Mouse (Mus musculus) heart, embryonic 16.5 days (tissue): Measurements from ENCODE around the gene Ndufs2. TPM values are rescaled to one million over a fixed set of nuclear protein-coding genes. Genes with fewer than 3 reads are reported as not detected.
A peak's percentile ranks its signal among the peaks of the same experiment; 100 is the strongest.

Source experiments
- ATAC-seq: fragments of 200-750 bp; cut with Nextera tagmentation; replicated peaks from 2 replicates; pipeline ENCODE4 v1.8.0; 2017; ENCODE audit warnings: moderate number of reproducible peaks; ENCODE audit not compliant: insufficient read depth, low FRiP score; ENCODE audit errors: extremely low read depth
- H3K27ac ChIP-seq: fragments of 300-500 bp; sonication (generic); 2 replicates; pipeline ENCODE4 v1.5.1; 2014; ENCODE audit warnings: mild to moderate bottlenecking, low read length, control low read depth, moderate library complexity
- H3K27me3 ChIP-seq: fragments of 300-500 bp; sonication (generic); 2 replicates; pipeline ENCODE4 v1.6.1; 2014; ENCODE audit warnings: low read length, mixed read lengths; ENCODE audit not compliant: control insufficient read depth, insufficient read depth
- H3K36me3 ChIP-seq: fragments of 300-500 bp; sonication (generic); 2 replicates; pipeline ENCODE4 v1.6.1; 2014; ENCODE audit not compliant: control insufficient read depth, insufficient read depth
- H3K4me1 ChIP-seq: fragments of 300-500 bp; sonication (generic); 2 replicates; pipeline ENCODE4 v1.6.1; 2014; ENCODE audit warnings: low read length, mixed read lengths; ENCODE audit not compliant: control insufficient read depth, insufficient read depth
- H3K4me2 ChIP-seq: fragments of 300-500 bp; sonication (generic); 2 replicates; pipeline ENCODE4 v1.6.1; 2014; ENCODE audit warnings: low read depth, mild to moderate bottlenecking, control low read depth, low read length
- H3K4me3 ChIP-seq: fragments of 300-500 bp; sonication (generic); 2 replicates; pipeline ENCODE4 v1.5.1; 2014; ENCODE audit warnings: mild to moderate bottlenecking, control low read depth, low read length
- H3K9ac ChIP-seq: fragments of 300-500 bp; sonication (generic); 2 replicates; pipeline ENCODE4 v1.6.1; 2014; ENCODE audit warnings: low read length, control low read depth
- H3K9me3 ChIP-seq: fragments of 300-500 bp; sonication (generic); replicated peaks from 2 replicates; pipeline ENCODE4 v1.6.1; 2016; ENCODE audit warnings: low read length; ENCODE audit not compliant: control insufficient read depth
- WGBS: fragments of 180-500 bp; shearing (Covaris S2); extraction: QIAGEN DNeasy Blood & Tissue Kit; methylation state at CpG from one replicate; pipeline ENCODE4 v1.1.7; 2014; 5-methylcytosine and 5-hydroxymethylcytosine counted together
- polyA plus RNA-seq: library from polyadenylated mRNA; unstranded; fragments of >200 nt; fragmentation: Nextera tagmentation; extraction: Ambion mirVana; gene quantifications from 2 replicates; pipeline ENCODE4 v1.2.1, GENCODE M21; 2015

The Ndufs2 gene
- polyA plus RNA-seq, 1 experiment from 2014 or later: 700 TPM

- ATAC-seq: no peak
- 67% methylated on average over 3 of the region's 3 CpGs for WGBS
- H3K36me3 ChIP-seq: no peaks in the 10 kb centered on the region
- no peak overlapping the region for H3K9ac ChIP-seq
- H3K4me1 ChIP-seq: peaks cover 25% of the 10 kb centered on the region
- H3K27ac ChIP-seq: no peak overlapping the region
- no peaks in the 10 kb centered on the region for H3K9me3 ChIP-seq
- no peak overlapping the region for H3K4me2 ChIP-seq
- no peaks in the 10 kb centered on the region for H3K27me3 ChIP-seq
- H3K4me3 ChIP-seq: no peak overlapping the region
Measured at GRCm38 (mm10) chr1:171260316-171260715, 9.1 kb upstream of the Ndufs2 start.

- H3K27me3 ChIP-seq: no peaks in the 10 kb centered on the region
- H3K9ac ChIP-seq: peak overlapping the region; percentile 21; the same call in 1 of the 2 replicates
- no peaks in the 10 kb centered on the region for H3K9me3 ChIP-seq
- H3K4me2 ChIP-seq: peak overlapping the region; percentile 10; the same call in 1 of the 2 replicates
- 54% methylated on average over 17 of the region's 17 CpGs for WGBS
- ATAC-seq: no peak
- H3K4me1 ChIP-seq: peaks cover 24% of the 10 kb centered on the region
- no peak overlapping the region for H3K27ac ChIP-seq
- no peaks in the 10 kb centered on the region for H3K36me3 ChIP-seq
- no peak overlapping the region for H3K4me3 ChIP-seq
Measured at GRCm38 (mm10) chr1:171258921-171259320, 7.7 kb upstream of the Ndufs2 start.

- no peaks in the 10 kb centered on the region for H3K9me3 ChIP-seq
- H3K27me3 ChIP-seq: no peaks in the 10 kb centered on the region
- ATAC-seq: no peak
- H3K4me1 ChIP-seq: peaks cover 18% of the 10 kb centered on the region
- H3K4me2 ChIP-seq: no peak overlapping the region
- H3K9ac ChIP-seq: no peak overlapping the region
- WGBS: 80% methylated on average over 9 of the region's 9 CpGs
- H3K27ac ChIP-seq: no peak overlapping the region
- no peaks in the 10 kb centered on the region for H3K36me3 ChIP-seq
- no peak overlapping the region for H3K4me3 ChIP-seq
Measured at GRCm38 (mm10) chr1:171257781-171258180, 6.6 kb upstream of the Ndufs2 start.

GRCm38 (mm10) chr1:171256937-171257548, 5.9 kb upstream of the Ndufs2 start:
- Histone ChIP-seq H3K27me3 (no peaks in the 10 kb centered on the region), H3K4me2 (no peak overlapping the region), H3K4me3 (no peak overlapping the region), H3K27ac (no peak overlapping the region), H3K4me1 (peaks cover 19% of the 10 kb centered on the region), H3K9me3 (no peaks in the 10 kb centered on the region), H3K36me3 (no peaks in the 10 kb centered on the region), H3K9ac (no peak overlapping the region)
- ATAC-seq: no peak
- 58% methylated on average over 15 of the region's 15 CpGs for WGBS

- H3K4me2 ChIP-seq: no peak overlapping the region
- no peaks in the 10 kb centered on the region for H3K36me3 ChIP-seq
- H3K9me3 ChIP-seq: no peaks in the 10 kb centered on the region
- no peak overlapping the region for H3K27ac ChIP-seq
- H3K4me1 ChIP-seq: peaks cover 22% of the 10 kb centered on the region
- no peak for ATAC-seq
- H3K27me3 ChIP-seq: no peaks in the 10 kb centered on the region
- H3K4me3 ChIP-seq: no peak overlapping the region
- WGBS: 84% methylated on average over 24 of the region's 24 CpGs
- no peak overlapping the region for H3K9ac ChIP-seq
Measured at GRCm38 (mm10) chr1:171256095-171256818, 5.1 kb upstream of the Ndufs2 start.

- no peaks in the 10 kb centered on the region for H3K9me3 ChIP-seq
- H3K9ac ChIP-seq: peak overlapping the region; percentile 48
- H3K4me2 ChIP-seq: peak overlapping the region; percentile 58
- peak overlapping the region; percentile 39 for H3K4me3 ChIP-seq
- ATAC-seq: no peak
- WGBS: 53% methylated on average over 17 of the region's 17 CpGs
- H3K4me1 ChIP-seq: peaks cover 33% of the 10 kb centered on the region
- no peaks in the 10 kb centered on the region for H3K27me3 ChIP-seq
- H3K36me3 ChIP-seq: no peaks in the 10 kb centered on the region
- H3K27ac ChIP-seq: peak overlapping the region; percentile 91
Measured at GRCm38 (mm10) chr1:171252415-171252814, 1.2 kb upstream of the Ndufs2 start.

DNA sequence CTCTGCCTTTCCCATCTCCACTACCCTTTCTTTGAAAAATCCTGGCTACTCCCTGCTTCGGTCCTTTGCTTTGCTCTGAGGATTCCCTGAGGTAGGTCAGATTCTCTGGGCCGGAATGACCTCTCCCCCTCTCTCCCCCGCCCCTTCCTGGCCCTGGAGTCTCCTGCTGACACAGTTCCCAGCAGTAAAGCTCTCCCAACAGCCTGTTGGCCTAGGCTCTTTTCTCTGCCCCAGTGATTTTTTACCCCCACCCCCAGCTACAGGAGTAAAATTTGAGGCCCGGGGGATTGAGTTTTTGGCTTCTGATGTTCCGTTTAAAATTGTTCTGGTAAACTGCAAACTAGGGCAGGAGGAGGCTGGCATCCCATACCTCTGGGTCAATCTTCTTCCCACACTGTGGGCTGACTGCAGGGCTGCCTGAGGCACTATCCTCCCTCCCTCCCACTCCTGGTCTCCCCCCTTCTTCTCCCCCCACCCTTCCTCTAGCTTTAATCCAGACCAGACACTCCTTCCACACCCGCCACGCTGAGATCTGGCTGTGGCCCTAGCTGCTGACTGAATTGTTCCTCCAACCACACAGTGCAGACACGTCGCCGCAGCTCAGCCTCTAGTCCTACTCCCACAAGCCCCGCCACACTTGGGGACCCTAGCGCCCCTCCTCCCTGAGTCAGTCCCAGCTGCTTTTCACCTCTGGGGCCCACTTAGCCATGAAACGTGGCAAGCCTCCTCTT, 571 bp upstream of the Ndufs2 start:
- Histone ChIP-seq H3K27ac (peak overlapping the region; percentile 91), H3K36me3 (no peaks in the 10 kb centered on the region), H3K4me3 (peak overlapping the region; percentile 39), H3K9me3 (no peaks in the 10 kb centered on the region), H3K9ac (peak overlapping the region; percentile 48), H3K27me3 (no peaks in the 10 kb centered on the region), H3K4me1 (peaks cover 34% of the 10 kb centered on the region), H3K4me2 (peak overlapping the region; percentile 58)
- ATAC-seq: peak; percentile 15; the same call in 1 of the 2 replicates
- 22% methylated on average over 13 of the region's 13 CpGs for WGBS

GRCm38 (mm10) chr1:171249913-171250600, 1.1 kb downstream of the Ndufs2 start, which contains the start of gene Adamts4:
TSS of gene Adamts4 (plus strand) at chr1:171250421.
- Histone ChIP-seq H3K9ac (peak within 1 kb of the TSS; percentile 48), H3K4me1 (peaks cover 42% of the 10 kb centered on the region), H3K9me3 (no peaks in the 10 kb centered on the region), H3K4me2 (peak within 1 kb of the TSS; percentile 58), H3K36me3 (peaks cover 2% of the 10 kb centered on the region), H3K27ac (peak within 1 kb of the TSS; percentile 91), H3K27me3 (no peaks in the 10 kb centered on the region), H3K4me3 (peak within 1 kb of the TSS; percentile 39)
- ATAC-seq: no peak
- WGBS: 20% methylated on average over 5 of the region's 5 CpGs
